Mouse (Mus musculus) right cerebral cortex, postnatal 36 days (tissue): Measurements from ENCODE around the gene Abcc1.

Experiments used
- DNase-seq, 2 experiments: peaks; one replicate each; pipeline ENCODE4 v3.0.0; 2022; ENCODE audit warnings: low spot score in 2 of 2, mixed read lengths in 1 of 2

Abcc1 gene

DNA sequence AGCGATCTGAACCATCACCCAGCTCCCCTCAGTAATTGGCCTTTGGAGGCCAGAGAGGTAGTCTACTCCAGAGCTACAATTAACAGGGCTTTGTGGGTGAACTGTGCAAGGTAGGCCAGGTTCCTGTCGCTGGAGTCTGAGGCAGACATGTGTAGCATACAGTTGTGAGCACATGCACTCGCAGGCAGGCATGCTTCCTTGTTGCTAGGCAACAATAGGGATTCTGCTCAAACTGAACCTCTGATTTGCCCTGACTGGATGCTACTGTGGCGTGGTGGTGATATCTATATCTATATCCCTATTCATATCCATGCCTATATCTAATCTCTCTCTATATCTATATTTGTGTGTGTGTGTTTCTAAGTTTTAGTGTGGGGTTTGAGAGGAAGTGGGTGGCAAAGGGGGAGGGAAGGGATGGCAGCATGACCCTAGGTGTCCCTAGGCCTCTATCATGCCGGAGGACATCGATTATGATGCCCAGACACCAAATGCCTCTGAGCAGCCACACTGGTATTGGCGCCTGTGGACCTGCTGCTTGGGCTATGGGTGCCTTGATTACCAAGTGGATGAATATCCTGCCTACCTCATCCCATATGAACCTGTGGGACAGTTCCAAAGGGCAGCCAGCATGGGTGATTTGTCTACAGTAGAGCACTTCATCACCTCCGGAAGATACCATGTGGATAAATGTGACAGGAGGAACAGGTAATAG lies 140.4 kb downstream of the Abcc1 start:
- no peak for DNase-seq

DNA sequence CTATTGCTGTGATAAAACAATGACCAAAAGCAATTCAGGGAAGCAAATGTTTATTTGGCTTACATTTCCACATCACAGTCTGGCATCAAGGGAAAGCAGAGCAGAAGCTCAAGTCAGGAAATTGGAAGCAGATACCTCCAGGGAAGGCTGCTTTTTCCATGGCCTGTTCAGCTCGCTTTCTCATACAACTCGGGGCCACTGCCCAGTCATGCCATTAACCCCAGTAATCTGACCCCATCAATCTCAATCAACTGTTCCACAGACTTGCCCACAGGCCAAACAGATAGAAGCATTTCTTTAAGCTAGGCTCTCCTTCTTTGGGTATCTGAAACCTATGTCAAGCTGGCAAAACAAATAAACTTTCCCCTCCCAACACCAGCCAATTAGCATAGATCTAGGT lies 145.1 kb downstream of the Abcc1 start:
- no peak for DNase-seq
